In genomic region chr16:90385326-90385687, GRCm38 (mm10) we compare ENCODE assay signal across 8 mouse cellular contexts. TPM values are rescaled to one million over a fixed set of nuclear protein-coding genes. Genes with fewer than 3 reads are reported as not detected.
DNase-seq lines count a peak whose midpoint lies in the region; ATAC-seq and TF ChIP-seq lines count a peak whose summit lies in the region.

No protein-coding gene starts in this region.

- TF ChIP-seq POLR2A in kidney, adult 2 months (IDR thresholded peaks at IDR 0.05; ENCODE audit: low read depth, low read length), result no peak
- TF ChIP-seq POLR2A in cortical plate, adult 2 months (IDR thresholded peaks at IDR 0.05; ENCODE audit: extremely low read depth, insufficient read depth, low read length), result no peak

- TF ChIP-seq CTCF in kidney, adult 2 months (conservative IDR thresholded peaks at IDR 0.05; ENCODE audit: insufficient read depth, insufficient read length, low read depth, low read length), result no peak
- TF ChIP-seq CTCF in cortical plate, adult 2 months (IDR thresholded peaks at IDR 0.05; ENCODE audit: extremely low read depth, insufficient read depth, low read length), result no peak

- ATAC-seq in hindbrain, embryonic 15.5 days (ENCODE audit: low FRiP score, low read depth), result no peak; the same call in none of the 2 replicates
- peak; percentile 52 for ATAC-seq in midbrain, embryonic 12.5 days (ENCODE audit: low FRiP score, low read depth)

- H3K9me3 ChIP-seq in hindbrain, embryonic 15.5 days, result no peaks in the 10 kb centered on the region
- H3K9me3 ChIP-seq in midbrain, embryonic 12.5 days, result 0 out of 2 replicates have a peak, but pooled peaks cover 7% of the 10 kb centered on the region

- peak overlapping the region; percentile 66 for H3K4me3 ChIP-seq in kidney, adult 2 months (ENCODE audit: insufficient read depth, low read depth, low read length)
- peak overlapping the region; percentile 94 for H3K4me3 ChIP-seq in cortical plate, adult 2 months (ENCODE audit: insufficient read depth, low read length)
- peak overlapping the region; percentile 93 for H3K4me3 ChIP-seq in hindbrain, embryonic 15.5 days
- peak overlapping the region; percentile 76 for H3K4me3 ChIP-seq in midbrain, embryonic 12.5 days

- peak overlapping the region; percentile 85 for H3K9ac ChIP-seq in hindbrain, embryonic 15.5 days
- peak overlapping the region; percentile 88 for H3K9ac ChIP-seq in midbrain, embryonic 12.5 days (replicated peaks)

- no peaks in the 10 kb centered on the region for H3K36me3 ChIP-seq in kidney, adult 2 months (ENCODE audit: control insufficient read depth, insufficient read depth, low read length)
- H3K36me3 ChIP-seq in hindbrain, embryonic 15.5 days, result no peaks in the 10 kb centered on the region
- H3K36me3 ChIP-seq in midbrain, embryonic 12.5 days, result no peaks in the 10 kb centered on the region; the same call in 1 of the 2 replicates

- no peak overlapping the region for H3K27ac ChIP-seq in kidney, adult 2 months (ENCODE audit: insufficient read depth, low read depth, low read length)
- no peak overlapping the region; the same call in 1 of the 2 replicates for H3K27ac ChIP-seq in cortical plate, adult 2 months (ENCODE audit: insufficient read depth, low read length)
- H3K27ac ChIP-seq in hindbrain, embryonic 15.5 days (replicated peaks), result peak overlapping the region; percentile 90
- peak overlapping the region; percentile 96 for H3K27ac ChIP-seq in midbrain, embryonic 12.5 days (replicated peaks)

- no peak for DNase-seq in kidney, adult 2 months
- no peak for DNase-seq in kidney, adult 11 months
- DNase-seq in urinary bladder, postnatal 36 days (ENCODE audit: low spot score in 2 of 2), result no peak
- DNase-seq in adrenal gland, postnatal 10 days, result no peak
- no peak for DNase-seq in frontal cortex, postnatal 10 days (ENCODE audit: low spot score in 2 of 2)

- peak overlapping the region; percentile 82 for H3K4me2 ChIP-seq in hindbrain, embryonic 15.5 days
- H3K4me2 ChIP-seq in midbrain, embryonic 12.5 days (replicated peaks), result peak overlapping the region; percentile 91

- H3K27me3 ChIP-seq in kidney, adult 2 months (replicated peaks; ENCODE audit: control insufficient read depth, insufficient read depth, low read length), result no peaks in the 10 kb centered on the region
- H3K27me3 ChIP-seq in hindbrain, embryonic 15.5 days, result no peaks in the 10 kb centered on the region; the same call in 1 of the 2 replicates
- H3K27me3 ChIP-seq in midbrain, embryonic 12.5 days, result peaks cover 41% of the 10 kb centered on the region

- WGBS in kidney, adult 2 months, result 3% methylated on average over 16 of the region's 16 CpGs
- WGBS in hindbrain, embryonic 15.5 days, result under 1% methylated on average over 16 of the region's 16 CpGs
- under 1% methylated on average over 16 of the region's 16 CpGs for WGBS in midbrain, embryonic 12.5 days

- H3K4me1 ChIP-seq in kidney, adult 2 months (ENCODE audit: control insufficient read depth, insufficient read depth, low read length), result peaks cover 14% of the 10 kb centered on the region
- peaks cover 4% of the 10 kb centered on the region for H3K4me1 ChIP-seq in cortical plate, adult 2 months (ENCODE audit: control insufficient read depth, insufficient read depth, low read length)
- H3K4me1 ChIP-seq in hindbrain, embryonic 15.5 days (replicated peaks), result peaks cover 51% of the 10 kb centered on the region
- peaks cover 45% of the 10 kb centered on the region for H3K4me1 ChIP-seq in midbrain, embryonic 12.5 days

RNA-seq across cellular contexts. Expression of gene Hunk, which starts 0.5 kb away (rescaled TPM):
- 2.1 and 2.3 TPM in 2 replicates for polyA plus RNA-seq in kidney, adult 2 months (2012; rRNA removed)
- polyA plus RNA-seq in cortical plate, adult 2 months (2012; rRNA removed), result 12.1 and 14.5 TPM in 2 replicates
- polyA plus RNA-seq in hindbrain, embryonic 15.5 days (2015; fragmentation: Nextera tagmentation; extraction: Ambion mirVana), result 6.3 and 7.1 TPM in 2 replicates
- polyA plus RNA-seq in midbrain, embryonic 12.5 days (2016; fragmentation: Nextera tagmentation; extraction: Ambion mirVana), result 15.0 and 15.7 TPM in 2 replicates
- total RNA-seq in adrenal gland, postnatal 10 days (2021), result 1 to 10 TPM; 5.5 to 7.7 TPM

Comparison
In these comparisons a context has a peak if more than half of its experiments do, and no peak if none do; other contexts are left out.
1. H3K27ac ChIP-seq: peak in hindbrain, embryonic 15.5 days (single experiment) and midbrain, embryonic 12.5 days (single experiment); none in kidney, adult 2 months (single experiment) and cortical plate, adult 2 months (single experiment).
2. Peak in every context shown above with its lines, with median percentiles within 50 percentile points of each other: H3K4me3 ChIP-seq.